Mouse (Mus musculus): Measurements from ENCODE around the gene Ugt1a8. TPM values are rescaled to one million over a fixed set of nuclear protein-coding genes. Genes with fewer than 3 reads are reported as not detected.

Gene Ugt1a8
- polyA plus RNA-seq, 1 experiment from 2014 or later = not detected

GRCm38 (mm10) chr1:88258881-88259642, 171.4 kb downstream of the Ugt1a8 start:
- no peak for ATAC-seq (ENCODE audit: insufficient number of reproducible peaks, insufficient read depth, low FRiP score, low TSS enrichment)
- Histone ChIP-seq H3K4me3 (no peak overlapping the region), H3K9me3 (peaks cover 54% of the 10 kb centered on the region), H3K4me1 (no peaks in the 10 kb centered on the region), H3K27ac (no peak overlapping the region), H3K9ac (no peak overlapping the region), H3K27me3 (no peaks in the 10 kb centered on the region), H3K4me2 (replicated peaks) (no peak overlapping the region), H3K36me3 (peaks cover 49% of the 10 kb centered on the region)
- 79% methylated on average over 8 of the region's 8 CpGs for WGBS

DNA sequence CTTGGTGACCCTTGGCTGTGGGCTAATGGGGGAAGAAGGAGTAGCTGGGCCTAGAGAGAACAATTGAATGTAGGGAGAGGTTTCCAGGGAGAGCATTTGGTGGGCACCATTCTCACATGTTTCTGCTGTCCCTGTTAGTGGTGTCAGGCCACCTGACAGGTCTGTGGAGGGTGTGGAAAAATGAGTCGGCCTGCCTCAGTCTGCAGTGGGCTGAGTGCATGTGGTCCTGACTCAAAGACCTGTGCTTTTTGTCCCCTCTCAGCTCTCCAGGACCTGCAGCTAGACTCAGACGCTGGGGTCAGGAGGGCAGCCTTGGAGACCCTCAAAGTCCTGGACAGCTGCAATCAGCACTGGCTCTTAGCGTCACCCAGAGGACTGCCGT, 172.0 kb downstream of the Ugt1a8 start:
- peaks cover 55% of the 10 kb centered on the region for H3K36me3 ChIP-seq
- H3K4me3 ChIP-seq = no peak overlapping the region
- 0 out of 2 replicates have a peak, but pooled peaks have one; percentile 0 for ATAC-seq (ENCODE audit: insufficient number of reproducible peaks, insufficient read depth, low FRiP score, low TSS enrichment)
- H3K27ac ChIP-seq = no peak overlapping the region
- no peaks in the 10 kb centered on the region for H3K4me1 ChIP-seq
- no peak overlapping the region for H3K9ac ChIP-seq
- 75% methylated on average over 4 of the region's 4 CpGs for WGBS
- H3K27me3 ChIP-seq = no peaks in the 10 kb centered on the region
- H3K9me3 ChIP-seq = peaks cover 51% of the 10 kb centered on the region
- no peak overlapping the region for H3K4me2 ChIP-seq (replicated peaks)

- no peak overlapping the region for H3K4me2 ChIP-seq (replicated peaks)
- WGBS = 81% methylated on average over 6 of the region's 6 CpGs
- H3K36me3 ChIP-seq = peaks cover 59% of the 10 kb centered on the region
- ATAC-seq (ENCODE audit: insufficient number of reproducible peaks, insufficient read depth, low FRiP score, low TSS enrichment) = 0 out of 2 replicates have a peak, but pooled peaks have one; percentile 8
- no peak overlapping the region for H3K27ac ChIP-seq
- no peaks in the 10 kb centered on the region for H3K27me3 ChIP-seq
- H3K9ac ChIP-seq = no peak overlapping the region
- peaks cover 51% of the 10 kb centered on the region for H3K9me3 ChIP-seq
- no peaks in the 10 kb centered on the region for H3K4me1 ChIP-seq
- H3K4me3 ChIP-seq = no peak overlapping the region
Measured at GRCm38 (mm10) chr1:88260114-88260513, 172.5 kb downstream of the Ugt1a8 start.

DNA sequence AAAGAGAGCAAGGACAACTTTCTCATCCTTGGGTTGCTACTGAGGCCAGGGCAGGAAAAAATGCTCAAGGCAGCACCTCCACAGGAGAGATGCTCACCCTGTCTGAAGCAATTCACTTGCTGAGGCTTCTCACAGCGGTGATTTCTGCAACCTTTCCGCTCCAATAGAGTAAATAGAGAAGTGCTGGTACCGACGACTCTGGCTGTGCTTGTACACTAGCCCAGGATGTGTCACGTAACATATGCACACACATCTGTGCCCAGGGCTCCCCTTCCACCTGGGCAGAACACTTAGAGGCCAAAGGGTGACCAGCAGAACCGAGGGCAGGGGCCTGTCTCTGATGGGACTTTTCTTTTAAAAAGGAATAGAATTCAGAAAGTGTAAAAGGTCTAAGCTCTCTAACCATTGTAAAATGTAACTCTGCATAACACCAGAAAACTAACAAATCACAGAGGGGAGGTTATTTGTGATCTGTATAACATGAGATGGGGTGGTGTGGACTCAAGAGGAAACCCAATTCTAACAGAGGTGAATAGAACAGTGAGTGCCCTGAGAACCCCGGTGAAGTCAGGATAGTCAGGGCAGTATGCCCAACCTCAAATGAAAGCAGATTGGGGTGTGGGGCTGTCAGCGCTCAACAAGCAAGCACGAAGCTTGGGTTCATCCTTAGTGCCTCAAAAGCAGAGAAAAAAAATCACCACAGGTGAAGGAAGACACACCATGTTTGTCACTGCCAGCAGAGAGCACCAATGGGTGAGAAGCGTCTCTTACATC, 173.2 kb downstream of the Ugt1a8 start:
- no peak for ATAC-seq (ENCODE audit: insufficient number of reproducible peaks, insufficient read depth, low FRiP score, low TSS enrichment)
- WGBS = 85% methylated on average over 10 of the region's 10 CpGs
- Histone ChIP-seq H3K36me3 (peaks cover 66% of the 10 kb centered on the region), H3K9ac (no peak overlapping the region), H3K27ac (no peak overlapping the region), H3K4me2 (replicated peaks) (no peak overlapping the region), H3K4me1 (no peaks in the 10 kb centered on the region), H3K9me3 (peaks cover 50% of the 10 kb centered on the region), H3K27me3 (no peaks in the 10 kb centered on the region), H3K4me3 (no peak overlapping the region)

DNA sequence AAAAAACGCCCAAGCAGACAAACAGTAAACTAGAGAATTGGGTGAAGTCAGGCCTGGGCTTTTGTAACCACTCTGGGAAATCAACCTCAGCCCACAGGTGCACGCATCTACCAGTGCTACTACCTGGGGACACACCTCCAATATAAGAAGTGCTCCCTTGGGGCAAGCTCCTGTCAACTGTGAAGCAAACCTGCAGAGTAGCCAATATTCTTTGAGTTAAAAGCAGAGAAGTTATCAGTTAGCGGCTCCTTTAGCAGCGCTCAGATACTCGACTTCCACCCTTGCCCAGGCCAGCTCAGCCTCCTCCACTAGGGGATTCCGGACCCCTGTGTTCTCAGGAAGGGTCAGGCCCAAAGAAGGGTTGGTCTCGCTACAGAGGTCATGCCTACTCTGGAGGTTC, 174.1 kb downstream of the Ugt1a8 start:
- H3K9me3 ChIP-seq = peaks cover 42% of the 10 kb centered on the region
- 88% methylated on average over 7 of the region's 7 CpGs for WGBS
- H3K27ac ChIP-seq = no peak overlapping the region
- no peaks in the 10 kb centered on the region for H3K4me1 ChIP-seq
- ATAC-seq (ENCODE audit: insufficient number of reproducible peaks, insufficient read depth, low FRiP score, low TSS enrichment) = no peak
- H3K4me3 ChIP-seq = no peak overlapping the region
- H3K9ac ChIP-seq = no peak overlapping the region
- no peaks in the 10 kb centered on the region for H3K27me3 ChIP-seq
- peaks cover 75% of the 10 kb centered on the region for H3K36me3 ChIP-seq
- no peak overlapping the region for H3K4me2 ChIP-seq (replicated peaks)

DNA sequence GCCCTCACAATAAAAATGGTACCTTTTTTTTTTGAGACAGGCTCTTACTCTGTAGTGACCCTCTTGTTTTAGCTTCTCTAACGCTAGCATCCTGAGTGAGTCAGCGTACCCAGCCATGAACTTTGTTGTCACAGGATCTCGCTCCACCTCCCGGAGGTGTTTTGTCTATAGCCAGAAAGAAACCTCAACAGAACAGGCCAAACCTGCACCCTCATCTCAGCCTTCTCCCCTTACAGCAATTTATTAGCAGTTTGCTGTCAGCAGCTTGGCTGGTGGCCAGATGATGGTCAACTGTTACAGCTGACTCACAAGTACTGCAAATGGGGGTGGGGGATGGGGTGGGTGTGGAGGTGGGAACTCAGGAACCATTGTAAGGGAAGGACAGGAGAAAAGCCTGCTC, 174.6 kb downstream of the Ugt1a8 start:
- Histone ChIP-seq H3K4me1 (no peaks in the 10 kb centered on the region), H3K4me3 (no peak overlapping the region), H3K9me3 (peaks cover 37% of the 10 kb centered on the region), H3K4me2 (replicated peaks) (no peak overlapping the region), H3K27ac (no peak overlapping the region), H3K27me3 (no peaks in the 10 kb centered on the region), H3K36me3 (peaks cover 81% of the 10 kb centered on the region), H3K9ac (no peak overlapping the region)
- ATAC-seq (ENCODE audit: insufficient number of reproducible peaks, insufficient read depth, low FRiP score, low TSS enrichment) = no peak
- 83% methylated on average over 4 of the region's 4 CpGs for WGBS

DNA sequence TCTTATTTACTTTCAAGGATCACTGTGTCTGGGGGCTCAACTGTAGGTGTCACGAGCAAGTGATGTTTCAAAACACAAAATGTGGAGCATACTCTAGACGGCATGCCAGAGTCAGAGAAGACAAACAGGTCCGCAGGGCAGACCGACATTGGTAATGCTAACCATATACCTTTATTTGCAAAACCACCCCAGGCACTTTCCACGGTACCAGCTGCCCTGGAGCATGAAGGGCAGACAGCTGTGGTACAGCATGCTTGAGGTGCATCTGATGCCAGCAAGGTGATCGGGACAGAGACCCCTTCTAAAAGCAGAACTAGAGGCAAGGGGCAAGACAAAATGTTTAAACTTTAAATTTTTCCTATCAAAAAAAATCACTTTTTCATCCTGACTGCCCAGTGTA, 175.3 kb downstream of the Ugt1a8 start:
- 75% methylated on average over 6 of the region's 6 CpGs for WGBS
- ATAC-seq (ENCODE audit: insufficient number of reproducible peaks, insufficient read depth, low FRiP score, low TSS enrichment) = no peak
- Histone ChIP-seq H3K4me1 (no peaks in the 10 kb centered on the region), H3K4me2 (replicated peaks) (no peak overlapping the region), H3K27ac (no peak overlapping the region), H3K36me3 (peaks cover 88% of the 10 kb centered on the region), H3K9ac (no peak overlapping the region), H3K4me3 (no peak overlapping the region), H3K9me3 (peaks cover 29% of the 10 kb centered on the region), H3K27me3 (no peaks in the 10 kb centered on the region)

GRCm38 (mm10) chr1:88263778-88264177, 176.2 kb downstream of the Ugt1a8 start:
- ATAC-seq (ENCODE audit: insufficient number of reproducible peaks, insufficient read depth, low FRiP score, low TSS enrichment) = no peak
- Histone ChIP-seq H3K4me3 (no peak overlapping the region), H3K9me3 (peaks cover 24% of the 10 kb centered on the region; the same call in 1 of the 2 replicates), H3K4me2 (replicated peaks) (no peak overlapping the region), H3K9ac (no peak overlapping the region), H3K27me3 (no peaks in the 10 kb centered on the region), H3K27ac (no peak overlapping the region), H3K4me1 (no peaks in the 10 kb centered on the region), H3K36me3 (peaks cover 96% of the 10 kb centered on the region)
- 89% methylated on average over 5 of the region's 5 CpGs for WGBS

GRCm38 (mm10) chr1:88264237-88264868, 176.7 kb downstream of the Ugt1a8 start:
- ATAC-seq (ENCODE audit: insufficient number of reproducible peaks, insufficient read depth, low FRiP score, low TSS enrichment) = no peak
- Histone ChIP-seq H3K4me2 (replicated peaks) (no peak overlapping the region), H3K9me3 (peaks cover 24% of the 10 kb centered on the region; the same call in 1 of the 2 replicates), H3K9ac (no peak overlapping the region), H3K27ac (no peak overlapping the region), H3K4me3 (no peak overlapping the region), H3K36me3 (peaks cover 100% of the 10 kb centered on the region), H3K27me3 (no peaks in the 10 kb centered on the region), H3K4me1 (no peaks in the 10 kb centered on the region)
- WGBS = 88% methylated on average over 7 of the region's 7 CpGs

GRCm38 (mm10) chr1:88264869-88265240, 177.2 kb downstream of the Ugt1a8 start:
- no peak for ATAC-seq (ENCODE audit: insufficient number of reproducible peaks, insufficient read depth, low FRiP score, low TSS enrichment)
- H3K4me2 ChIP-seq (replicated peaks) = no peak overlapping the region
- H3K9ac ChIP-seq = no peak overlapping the region
- peaks cover 100% of the 10 kb centered on the region for H3K36me3 ChIP-seq
- no peak overlapping the region for H3K4me3 ChIP-seq
- peaks cover 22% of the 10 kb centered on the region; the same call in 1 of the 2 replicates for H3K9me3 ChIP-seq
- H3K4me1 ChIP-seq = no peaks in the 10 kb centered on the region
- WGBS = 80% methylated on average over 4 of the region's 4 CpGs
- H3K27ac ChIP-seq = no peak overlapping the region
- no peaks in the 10 kb centered on the region for H3K27me3 ChIP-seq

GRCm38 (mm10) chr1:88266123-88266522, 178.5 kb downstream of the Ugt1a8 start:
- 88% methylated on average over 13 of the region's 13 CpGs for WGBS

More at GRCm38 (mm10) chr1:88266123-88266522, 178.5 kb downstream of the Ugt1a8 start:
- no peak overlapping the region for H3K27ac ChIP-seq
- no peak overlapping the region for H3K4me2 ChIP-seq (replicated peaks)
- 0 out of 2 replicates have a peak, but pooled peaks cover 16% of the 10 kb centered on the region for H3K9me3 ChIP-seq
- no peak for ATAC-seq (ENCODE audit: insufficient number of reproducible peaks, insufficient read depth, low FRiP score, low TSS enrichment)
- no peaks in the 10 kb centered on the region for H3K4me1 ChIP-seq
- no peak overlapping the region for H3K4me3 ChIP-seq
- no peaks in the 10 kb centered on the region for H3K27me3 ChIP-seq
- H3K9ac ChIP-seq = no peak overlapping the region
- H3K36me3 ChIP-seq = peaks cover 90% of the 10 kb centered on the region

Measured in embryonic facial prominence, embryonic 12.5 days (tissue).